Mouse (Mus musculus): ENCODE measurements around the gene Grn. TPM values are rescaled to one million over a fixed set of nuclear protein-coding genes. Genes with fewer than 3 reads are reported as not detected.
"Not testable (repeated sequence)": the region's sequence is repeated elsewhere in the genome, so short reads cannot be mapped to it uniquely, and the experiment has no call there.

Grn gene
- polyA plus RNA-seq, 1 experiment from 2014 or later: 121 TPM

DNA sequence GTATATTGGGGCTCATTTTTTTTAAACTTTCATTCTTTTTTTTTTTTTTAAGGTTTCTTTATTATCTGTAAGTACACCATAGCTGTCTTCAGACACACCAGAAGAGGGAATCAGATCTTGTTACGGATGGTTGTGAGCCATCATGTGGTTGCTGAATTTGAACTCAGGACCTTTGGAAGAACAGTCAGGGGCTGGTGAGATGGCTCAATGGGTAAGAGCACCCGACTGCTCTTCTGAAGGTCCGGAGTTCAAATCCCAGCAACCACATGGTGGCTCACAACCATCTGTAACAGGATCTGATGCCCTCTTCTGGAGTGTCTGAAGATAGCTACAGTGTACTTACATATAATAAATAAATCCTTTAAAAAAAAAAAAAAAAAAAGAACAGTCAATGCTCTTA lies 19.8 kb upstream of the Grn start:
- H3K36me3 ChIP-seq (ENCODE audit: control insufficient read depth, insufficient read depth, low read length); H3K27ac ChIP-seq (replicated peaks; ENCODE audit: low read depth, low read length); ATAC-seq (ENCODE audit: low read depth); H3K9ac ChIP-seq (ENCODE audit: low read depth, low read length); H3K9me3 ChIP-seq (ENCODE audit: control insufficient read depth, low read length); H3K4me3 ChIP-seq (ENCODE audit: low read depth, low read length); H3K27me3 ChIP-seq (replicated peaks; ENCODE audit: control insufficient read depth, insufficient read depth, low read length); DNase-seq (ENCODE audit: low spot score); H3K4me2 ChIP-seq (ENCODE audit: low read depth, low read length): not testable (repeated sequence)
- H3K4me1 ChIP-seq (ENCODE audit: control insufficient read depth, insufficient read depth, low read length): peaks cover 12% of the 10 kb centered on the region
- WGBS: 96% methylated on average over 3 of the region's 3 CpGs

DNA sequence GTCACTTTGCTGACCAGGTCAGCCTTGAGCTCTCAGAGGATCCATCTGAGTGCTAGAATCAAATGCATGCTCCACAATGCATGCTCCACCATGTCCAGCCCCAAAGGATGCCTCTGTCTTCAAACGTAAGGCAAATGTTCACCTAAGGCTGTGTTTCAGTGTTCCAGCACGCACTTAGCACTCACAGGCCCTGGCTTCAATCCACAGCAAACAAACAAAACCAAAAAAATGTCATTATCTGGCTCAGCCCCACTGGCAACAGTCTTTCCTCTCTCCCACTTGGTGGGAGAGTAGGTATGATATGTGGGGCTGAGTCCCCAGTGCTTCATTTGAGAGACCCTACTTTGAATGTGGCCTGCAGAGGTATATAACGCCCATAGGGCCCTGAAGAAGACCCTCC lies 19.1 kb upstream of the Grn start:
- Histone ChIP-seq H3K9ac (ENCODE audit: low read depth, low read length) (no peak overlapping the region), H3K27ac (replicated peaks; ENCODE audit: low read depth, low read length) (no peak overlapping the region), H3K9me3 (ENCODE audit: control insufficient read depth, low read length) (no peaks in the 10 kb centered on the region), H3K27me3 (replicated peaks; ENCODE audit: control insufficient read depth, insufficient read depth, low read length) (no peaks in the 10 kb centered on the region), H3K4me1 (ENCODE audit: control insufficient read depth, insufficient read depth, low read length) (peaks cover 5% of the 10 kb centered on the region; the same call in 1 of the 2 replicates), H3K4me3 (ENCODE audit: low read depth, low read length) (no peak overlapping the region), H3K4me2 (ENCODE audit: low read depth, low read length) (no peak overlapping the region), H3K36me3 (ENCODE audit: control insufficient read depth, insufficient read depth, low read length) (no peaks in the 10 kb centered on the region)
- 74% methylated on average over 3 of the region's 3 CpGs for WGBS
- no peak for DNase-seq (ENCODE audit: low spot score)
- no peak for ATAC-seq (ENCODE audit: low read depth)

DNA sequence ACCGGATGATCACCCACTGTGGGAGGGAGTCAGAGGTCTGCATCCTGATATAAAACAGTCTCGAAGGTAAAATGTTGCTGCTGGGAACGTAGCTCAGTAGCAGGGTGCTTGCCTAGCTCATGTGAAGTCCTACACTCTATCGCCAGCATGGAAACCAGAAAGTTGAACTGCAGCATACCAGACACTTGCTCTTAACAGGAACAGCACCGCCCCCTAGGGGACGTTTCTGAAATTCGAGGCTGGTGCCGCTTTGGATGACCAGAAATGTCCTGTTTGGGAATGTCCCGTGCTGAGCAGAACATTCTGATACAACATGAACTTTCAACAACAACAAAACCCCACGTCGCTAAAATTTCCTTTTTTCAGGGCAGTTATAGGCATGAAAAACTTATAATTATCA lies 18.4 kb upstream of the Grn start:
- 6% methylated on average over 11 of the region's 11 CpGs for WGBS
- H3K9ac ChIP-seq (ENCODE audit: low read depth, low read length): no peak overlapping the region
- H3K4me3 ChIP-seq (ENCODE audit: low read depth, low read length): no peak overlapping the region
- H3K4me1 ChIP-seq (ENCODE audit: control insufficient read depth, insufficient read depth, low read length): no peaks in the 10 kb centered on the region
- no peak overlapping the region for H3K27ac ChIP-seq (replicated peaks; ENCODE audit: low read depth, low read length)
- H3K27me3 ChIP-seq (replicated peaks; ENCODE audit: control insufficient read depth, insufficient read depth, low read length): no peaks in the 10 kb centered on the region
- no peaks in the 10 kb centered on the region for H3K36me3 ChIP-seq (ENCODE audit: control insufficient read depth, insufficient read depth, low read length)
- ATAC-seq (ENCODE audit: low read depth) (peak; percentile 13; the same call in 1 of the 2 replicates), DNase-seq (ENCODE audit: low spot score) (peak; percentile 96)
- H3K4me2 ChIP-seq (ENCODE audit: low read depth, low read length): no peak overlapping the region
- H3K9me3 ChIP-seq (ENCODE audit: control insufficient read depth, low read length): no peaks in the 10 kb centered on the region

DNA sequence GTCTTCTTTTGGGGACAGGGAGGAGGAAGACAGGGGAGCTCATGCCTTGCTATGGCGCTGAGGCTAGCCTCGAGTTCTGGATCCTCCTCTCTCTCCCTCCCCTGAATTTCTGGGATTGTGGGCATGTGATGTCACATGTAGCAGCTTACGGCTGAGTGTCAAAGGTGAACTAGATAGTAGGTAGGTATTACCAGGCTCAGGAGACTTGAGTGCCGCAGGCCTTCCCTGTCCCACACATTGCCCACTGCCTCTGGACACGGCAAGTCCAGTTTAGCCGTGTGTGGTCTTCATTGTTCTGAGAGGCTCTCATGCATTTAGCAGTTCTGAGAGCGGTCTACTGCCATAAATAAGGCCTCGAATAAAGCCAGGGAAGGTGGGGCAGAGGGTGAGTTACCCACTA lies 17.1 kb upstream of the Grn start:
- DNase-seq (ENCODE audit: low spot score): no peak
- no peak overlapping the region for H3K4me2 ChIP-seq (ENCODE audit: low read depth, low read length)
- H3K9ac ChIP-seq (ENCODE audit: low read depth, low read length): no peak overlapping the region
- H3K27me3 ChIP-seq (replicated peaks; ENCODE audit: control insufficient read depth, insufficient read depth, low read length): no peaks in the 10 kb centered on the region
- no peaks in the 10 kb centered on the region for H3K9me3 ChIP-seq (ENCODE audit: control insufficient read depth, low read length)
- H3K27ac ChIP-seq (replicated peaks; ENCODE audit: low read depth, low read length): no peak overlapping the region
- H3K4me1 ChIP-seq (ENCODE audit: control insufficient read depth, insufficient read depth, low read length): no peaks in the 10 kb centered on the region
- H3K4me3 ChIP-seq (ENCODE audit: low read depth, low read length): no peak overlapping the region
- H3K36me3 ChIP-seq (ENCODE audit: control insufficient read depth, insufficient read depth, low read length): no peaks in the 10 kb centered on the region
- 79% methylated on average over 8 of the region's 8 CpGs for WGBS
- no peak for ATAC-seq (ENCODE audit: low read depth)

DNA sequence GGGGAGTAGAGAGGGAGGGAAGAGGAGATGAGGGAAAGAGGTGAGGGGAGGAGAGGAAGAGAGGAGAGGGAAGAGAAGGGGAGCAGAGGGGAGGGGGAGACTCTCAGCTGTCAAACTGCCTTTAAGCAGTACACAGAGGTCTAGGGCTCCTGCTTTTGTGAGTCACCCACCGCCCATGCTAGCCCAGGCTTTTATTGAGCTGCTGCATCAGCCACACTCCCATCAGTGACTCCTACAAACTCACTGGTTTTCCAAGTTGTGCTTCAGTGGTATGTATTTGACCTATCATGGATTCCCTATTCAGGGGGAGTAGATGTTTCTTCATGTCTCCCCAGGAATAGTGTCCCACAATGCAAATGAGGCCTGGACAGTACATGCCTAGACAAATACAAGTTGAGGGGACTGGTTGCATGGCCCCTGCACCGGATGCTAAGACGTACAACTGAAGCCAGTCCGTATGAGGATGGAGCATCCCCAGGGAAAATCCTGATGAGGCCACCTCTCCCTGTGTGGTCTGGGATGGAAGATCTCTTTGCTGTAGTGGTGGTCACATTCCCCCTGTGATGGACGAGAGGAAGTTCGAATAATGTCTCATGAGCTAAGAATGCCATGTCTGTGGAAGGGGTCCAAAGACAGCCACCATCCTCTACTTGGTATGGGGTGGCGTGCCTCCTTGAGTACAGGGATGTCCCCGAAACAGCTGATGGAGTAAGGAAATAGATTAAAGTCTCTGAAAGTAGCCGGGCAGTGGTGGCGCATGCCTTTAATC lies 14.9 kb upstream of the Grn start:
- no peak overlapping the region; the same call in 1 of the 2 replicates for H3K9ac ChIP-seq (ENCODE audit: low read depth, low read length)
- H3K9me3 ChIP-seq (ENCODE audit: control insufficient read depth, low read length): no peaks in the 10 kb centered on the region
- no peaks in the 10 kb centered on the region for H3K36me3 ChIP-seq (ENCODE audit: control insufficient read depth, insufficient read depth, low read length)
- no peaks in the 10 kb centered on the region for H3K4me1 ChIP-seq (ENCODE audit: control insufficient read depth, insufficient read depth, low read length)
- H3K4me2 ChIP-seq (ENCODE audit: low read depth, low read length): no peak overlapping the region
- no peaks in the 10 kb centered on the region for H3K27me3 ChIP-seq (replicated peaks; ENCODE audit: control insufficient read depth, insufficient read depth, low read length)
- DNase-seq (ENCODE audit: low spot score) (no peak), ATAC-seq (ENCODE audit: low read depth) (no peak)
- no peak overlapping the region for H3K27ac ChIP-seq (replicated peaks; ENCODE audit: low read depth, low read length)
- no peak overlapping the region for H3K4me3 ChIP-seq (ENCODE audit: low read depth, low read length)
- WGBS: 65% methylated on average over 10 of the region's 10 CpGs

DNA sequence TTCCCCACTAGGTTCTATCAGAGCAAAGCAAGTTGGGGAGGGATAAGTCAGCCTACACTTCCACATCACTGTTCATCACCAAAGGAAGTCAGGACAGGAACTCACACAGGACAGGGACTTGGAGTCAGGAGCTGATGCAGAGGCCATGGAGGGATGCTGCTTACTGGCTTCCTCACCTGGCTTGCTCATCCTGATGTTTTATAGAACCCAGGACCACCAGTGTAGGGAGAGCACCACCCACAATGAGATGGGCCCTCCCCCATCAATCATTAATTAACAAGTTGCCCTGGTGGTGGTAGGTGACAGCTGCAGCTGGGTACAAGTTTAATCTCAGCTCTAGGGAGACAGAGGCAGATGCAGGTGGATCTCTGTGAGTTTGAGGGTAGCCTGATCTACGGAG lies 13.0 kb upstream of the Grn start:
- Histone ChIP-seq H3K27me3 (replicated peaks; ENCODE audit: control insufficient read depth, insufficient read depth, low read length) (no peaks in the 10 kb centered on the region), H3K4me2 (ENCODE audit: low read depth, low read length) (no peak overlapping the region), H3K4me1 (ENCODE audit: control insufficient read depth, insufficient read depth, low read length) (no peaks in the 10 kb centered on the region), H3K4me3 (ENCODE audit: low read depth, low read length) (no peak overlapping the region), H3K9ac (ENCODE audit: low read depth, low read length) (no peak overlapping the region), H3K27ac (replicated peaks; ENCODE audit: low read depth, low read length) (no peak overlapping the region), H3K36me3 (ENCODE audit: control insufficient read depth, insufficient read depth, low read length) (no peaks in the 10 kb centered on the region), H3K9me3 (ENCODE audit: control insufficient read depth, low read length) (no peaks in the 10 kb centered on the region)
- DNase-seq (ENCODE audit: low spot score) (no peak), ATAC-seq (ENCODE audit: low read depth) (no peak)
- 82% methylated on average over 1 of the region's 1 CpGs for WGBS

DNA sequence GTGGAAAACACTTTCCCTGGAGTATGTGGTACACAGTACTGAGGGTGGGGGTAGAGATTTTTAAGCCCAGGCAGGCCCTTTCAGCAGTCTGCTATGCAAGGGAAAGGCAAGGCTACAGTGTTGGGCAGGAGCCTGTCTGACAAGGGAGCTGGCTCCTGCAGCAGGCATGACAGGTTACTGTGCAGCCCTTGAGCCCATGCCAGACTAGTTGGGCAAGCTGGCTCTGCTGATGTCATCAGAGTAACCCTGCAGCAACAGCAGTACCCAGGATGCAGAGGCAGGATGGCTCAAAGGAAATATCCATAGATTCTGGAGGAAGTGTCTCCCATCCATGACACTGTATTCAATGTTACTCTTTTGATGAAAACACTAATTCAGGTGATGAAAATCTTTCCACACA lies 11.2 kb upstream of the Grn start:
- Histone ChIP-seq H3K9me3 (ENCODE audit: control insufficient read depth, low read length) (no peaks in the 10 kb centered on the region), H3K27me3 (replicated peaks; ENCODE audit: control insufficient read depth, insufficient read depth, low read length) (no peaks in the 10 kb centered on the region), H3K27ac (replicated peaks; ENCODE audit: low read depth, low read length) (no peak overlapping the region), H3K4me1 (ENCODE audit: control insufficient read depth, insufficient read depth, low read length) (no peaks in the 10 kb centered on the region), H3K4me2 (ENCODE audit: low read depth, low read length) (no peak overlapping the region), H3K4me3 (ENCODE audit: low read depth, low read length) (no peak overlapping the region), H3K9ac (ENCODE audit: low read depth, low read length) (no peak overlapping the region), H3K36me3 (ENCODE audit: control insufficient read depth, insufficient read depth, low read length) (no peaks in the 10 kb centered on the region)
- DNase-seq (ENCODE audit: low spot score) (no peak), ATAC-seq (ENCODE audit: low read depth) (no peak)

DNA sequence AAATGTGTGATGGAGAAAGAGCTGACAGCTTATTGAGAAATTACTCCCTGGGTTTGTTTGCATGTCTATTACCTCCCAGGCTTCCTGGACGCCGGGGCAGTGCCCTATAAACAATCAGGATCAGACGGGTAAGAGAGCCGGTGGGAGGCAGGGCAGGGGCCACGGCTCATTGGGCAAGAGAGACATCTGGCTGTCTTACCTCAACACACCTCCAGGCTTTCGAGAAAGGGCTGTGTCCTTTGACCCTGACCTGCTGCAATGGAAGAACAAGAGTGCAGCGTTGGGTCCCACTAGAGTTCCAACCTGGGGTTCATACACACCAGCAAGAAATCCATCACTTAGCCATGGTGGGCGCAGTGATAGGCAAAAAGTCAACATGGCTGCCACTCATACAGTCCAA lies 8.6 kb upstream of the Grn start:
- no peaks in the 10 kb centered on the region for H3K9me3 ChIP-seq (ENCODE audit: control insufficient read depth, low read length)
- H3K4me3 ChIP-seq (ENCODE audit: low read depth, low read length): no peak overlapping the region
- H3K27ac ChIP-seq (replicated peaks; ENCODE audit: low read depth, low read length): no peak overlapping the region
- ATAC-seq (ENCODE audit: low read depth) (no peak), DNase-seq (ENCODE audit: low spot score) (no peak)
- H3K9ac ChIP-seq (ENCODE audit: low read depth, low read length): no peak overlapping the region
- no peaks in the 10 kb centered on the region for H3K36me3 ChIP-seq (ENCODE audit: control insufficient read depth, insufficient read depth, low read length)
- H3K4me1 ChIP-seq (ENCODE audit: control insufficient read depth, insufficient read depth, low read length): no peaks in the 10 kb centered on the region
- 61% methylated on average over 8 of the region's 8 CpGs for WGBS
- no peak overlapping the region for H3K4me2 ChIP-seq (ENCODE audit: low read depth, low read length)
- no peaks in the 10 kb centered on the region for H3K27me3 ChIP-seq (replicated peaks; ENCODE audit: control insufficient read depth, insufficient read depth, low read length)

DNA sequence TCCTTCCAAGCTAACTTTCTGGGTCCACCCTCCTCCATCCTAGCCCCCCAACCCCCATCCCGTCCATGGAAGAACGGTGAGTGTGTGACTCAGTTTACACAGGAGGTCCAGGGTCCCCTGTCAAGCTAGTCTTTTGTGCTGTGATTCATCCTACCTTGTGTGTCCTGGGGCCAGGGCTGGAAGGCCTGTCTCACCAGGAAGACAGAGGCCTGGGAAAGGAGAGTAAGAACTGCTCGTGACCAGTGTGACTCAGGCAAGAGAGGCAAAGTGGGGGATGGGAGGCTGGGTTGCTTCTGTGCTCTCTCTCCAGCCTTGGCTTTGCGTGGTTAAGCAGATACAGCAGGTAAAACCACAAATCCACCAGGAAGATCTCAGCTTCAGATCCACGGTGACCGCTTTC lies 5.4 kb upstream of the Grn start:
- H3K36me3 ChIP-seq (ENCODE audit: control insufficient read depth, insufficient read depth, low read length): no peaks in the 10 kb centered on the region
- H3K4me2 ChIP-seq (ENCODE audit: low read depth, low read length): no peak overlapping the region
- no peak overlapping the region for H3K4me3 ChIP-seq (ENCODE audit: low read depth, low read length)
- H3K27me3 ChIP-seq (replicated peaks; ENCODE audit: control insufficient read depth, insufficient read depth, low read length): no peaks in the 10 kb centered on the region
- H3K9me3 ChIP-seq (ENCODE audit: control insufficient read depth, low read length): no peaks in the 10 kb centered on the region
- no peak for DNase-seq (ENCODE audit: low spot score)
- H3K27ac ChIP-seq (replicated peaks; ENCODE audit: low read depth, low read length): no peak overlapping the region
- 0 out of 2 replicates have a peak, but pooled peaks cover under 1% of the 10 kb centered on the region for H3K4me1 ChIP-seq (ENCODE audit: control insufficient read depth, insufficient read depth, low read length)
- no peak for ATAC-seq (ENCODE audit: low read depth)
- no peak overlapping the region for H3K9ac ChIP-seq (ENCODE audit: low read depth, low read length)
- WGBS: 74% methylated on average over 6 of the region's 6 CpGs

Data from embryonic facial prominence, embryonic 14.5 days (tissue).